Mouse (Mus musculus) kidney, postnatal 0 days (tissue): Measurements from ENCODE around the gene Rce1. TPM values are rescaled to one million over a fixed set of nuclear protein-coding genes. Genes with fewer than 3 reads are reported as not detected.

ENCODE experiments used
- ATAC-seq: fragments of 200-750 bp; cut with Nextera tagmentation; replicated peaks from 2 replicates; pipeline ENCODE4 v1.8.0; 2017; ENCODE audit warnings: low read depth, moderate number of reproducible peaks, moderate TSS enrichment, moderate library complexity; ENCODE audit not compliant: low FRiP score
- DNase-seq: peaks from one replicate; pipeline ENCODE4 v3.0.0-alpha.2; 2016; ENCODE audit warnings: low spot score
- H3K27ac ChIP-seq: fragments of 300-500 bp; sonication (generic); 2 replicates; pipeline ENCODE4 v1.5.1; 2014; ENCODE audit warnings: mild to moderate bottlenecking
- H3K27me3 ChIP-seq: fragments of 300-500 bp; sonication (generic); 2 replicates; pipeline ENCODE4 v1.6.1; 2014; ENCODE audit warnings: low read length, mixed read lengths; ENCODE audit not compliant: insufficient read depth
- H3K36me3 ChIP-seq: fragments of 300-500 bp; sonication (generic); 2 replicates; pipeline ENCODE4 v1.6.1; 2014; ENCODE audit warnings: low read length, mixed read lengths; ENCODE audit not compliant: insufficient read depth
- H3K4me1 ChIP-seq: fragments of 300-500 bp; sonication (generic); replicated peaks from 2 replicates; pipeline ENCODE4 v1.6.1; 2014; ENCODE audit warnings: antibody characterized with exemption, low read length, mixed read lengths; ENCODE audit not compliant: insufficient read depth
- H3K4me2 ChIP-seq: fragments of 300-500 bp; sonication (generic); 2 replicates; pipeline ENCODE4 v1.6.1; 2014; ENCODE audit warnings: mild to moderate bottlenecking, low read length, moderate library complexity, mixed read lengths
- H3K4me3 ChIP-seq: fragments of 300-500 bp; sonication (generic); replicated peaks from 2 replicates; pipeline ENCODE4 v1.5.1; 2014; ENCODE audit warnings: low read depth, low read length
- H3K9ac ChIP-seq: fragments of 300-500 bp; sonication (generic); 2 replicates; pipeline ENCODE4 v1.6.1; 2014; ENCODE audit warnings: low read depth, low read length
- H3K9me3 ChIP-seq: fragments of 300-500 bp; sonication (generic); replicated peaks from 2 replicates; pipeline ENCODE4 v1.6.1; 2016; ENCODE audit warnings: low read length, inconsistent platforms, mixed read lengths
- CTCF ChIP-seq: IDR thresholded peaks from 2 replicates; pipeline ENCODE4 v1.5.1; 2016; ENCODE audit warnings: antibody characterized with exemption, low read depth, mild to moderate bottlenecking, moderate library complexity
- WGBS: fragments of 180-500 bp; shearing (Covaris S2); extraction: QIAGEN DNeasy Blood & Tissue Kit; methylation state at CpG from one replicate; pipeline ENCODE4 v1.1.7; 2014; 5-methylcytosine and 5-hydroxymethylcytosine counted together
- polyA plus RNA-seq: library from polyadenylated mRNA; unstranded; fragments of >200 nt; fragmentation: Nextera tagmentation; extraction: Ambion mirVana; gene quantifications from 2 replicates; pipeline ENCODE4 v1.2.1, GENCODE M21; 2015

Gene Rce1
- polyA plus RNA-seq, 1 experiment from 2014 or later = 65.1 TPM

GRCm38 (mm10) chr19:4615151-4616093 lies 10.0 kb downstream of the Rce1 start, which contains the start of gene Lrfn4:
Gene Lrfn4 (minus strand): TSS chr19:4615667.
- peak; percentile 96 for DNase-seq
- WGBS = under 1% methylated on average over 77 of the region's 87 CpGs
- peak within 1 kb of the TSS; percentile 91 for H3K4me2 ChIP-seq
- no peaks in the 10 kb centered on the region for H3K9me3 ChIP-seq
- peak within 1 kb of the TSS; percentile 92 for H3K9ac ChIP-seq
- no peaks in the 10 kb centered on the region for H3K27me3 ChIP-seq
- peak within 1 kb of the TSS; percentile 85 for H3K27ac ChIP-seq
- H3K36me3 ChIP-seq = peaks cover 24% of the 10 kb centered on the region
- peaks cover 14% of the 10 kb centered on the region for H3K4me1 ChIP-seq
- ATAC-seq = peak; percentile 87
- peak within 1 kb of the TSS; percentile 74 for H3K4me3 ChIP-seq
- TF ChIP-seq CTCF = 0 out of 2 replicates have a peak, but pooled peaks have one; percentile 27

GRCm38 (mm10) chr19:4614305-4615150 lies 10.9 kb downstream of the Rce1 start:
- 18% methylated on average over 40 of the region's 49 CpGs for WGBS
- ATAC-seq = peak; percentile 4; the same call in 1 of the 2 replicates

DNA sequence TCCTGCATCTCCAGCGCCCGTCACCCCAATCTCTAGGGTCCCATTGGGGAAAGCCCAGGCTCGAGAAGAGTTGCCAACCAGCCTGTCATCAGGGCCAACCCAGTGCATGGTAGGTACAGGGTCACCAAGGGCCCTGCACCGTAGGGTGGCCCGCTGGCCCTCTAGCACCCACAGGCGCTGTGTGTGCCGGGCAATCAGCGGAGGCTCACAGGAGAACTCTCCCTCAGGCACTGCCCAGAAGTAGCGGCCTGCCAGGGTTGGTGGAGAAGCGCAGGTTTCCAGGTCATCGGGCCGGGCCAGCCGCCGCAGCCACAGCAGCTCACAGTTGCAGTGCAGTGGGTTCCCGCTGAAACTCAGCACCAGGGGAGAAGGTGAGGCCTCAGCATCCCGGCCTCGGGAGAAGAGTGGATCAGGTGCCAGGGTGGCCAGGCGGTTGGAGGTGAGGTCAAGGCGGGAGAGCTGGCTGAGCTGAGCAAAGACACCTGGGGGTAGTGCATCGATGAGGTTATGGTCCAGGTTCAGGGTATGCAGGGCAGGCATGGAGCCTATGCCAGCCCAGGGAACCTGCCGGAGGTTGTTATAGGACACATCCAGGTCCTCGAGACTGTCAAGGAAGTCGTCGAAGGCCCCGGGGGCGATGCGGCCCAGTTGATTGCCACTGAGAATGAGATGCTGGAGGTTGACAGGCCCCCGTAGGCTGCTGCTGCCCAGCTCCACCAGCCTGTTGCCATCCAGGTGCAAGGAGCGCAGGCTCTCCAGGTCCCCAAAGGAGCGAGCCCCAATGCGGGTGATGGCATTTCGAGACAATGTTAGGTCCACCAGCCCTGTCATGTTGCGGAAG lies 11.8 kb downstream of the Rce1 start:
- Histone ChIP-seq H3K9ac (peak overlapping the region; percentile 92; the same call in 1 of the 2 replicates), H3K27me3 (no peaks in the 10 kb centered on the region), H3K4me3 (peak overlapping the region; percentile 74; the same call in 1 of the 2 replicates), H3K36me3 (peaks cover 24% of the 10 kb centered on the region), H3K4me1 (peaks cover 14% of the 10 kb centered on the region), H3K9me3 (no peaks in the 10 kb centered on the region), H3K27ac (0 out of 2 replicates have a peak overlapping the region, but pooled peaks have one; percentile 85), H3K4me2 (peak overlapping the region; percentile 91)
- ATAC-seq = no peak
- 72% methylated on average over 33 of the region's 33 CpGs for WGBS
- DNase-seq = no peak
- TF ChIP-seq CTCF = no peak

More at GRCm38 (mm10) chr19:4614305-4615150, 10.9 kb downstream of the Rce1 start:
- H3K27me3 ChIP-seq = no peaks in the 10 kb centered on the region
- peaks cover 14% of the 10 kb centered on the region for H3K4me1 ChIP-seq
- H3K9me3 ChIP-seq = no peaks in the 10 kb centered on the region
- peak; percentile 52 for DNase-seq
- peaks cover 24% of the 10 kb centered on the region for H3K36me3 ChIP-seq
- no peak for TF ChIP-seq CTCF
- H3K4me3 ChIP-seq = peak overlapping the region; percentile 74
- peak overlapping the region; percentile 85 for H3K27ac ChIP-seq
- H3K9ac ChIP-seq = peak overlapping the region; percentile 92
- peak overlapping the region; percentile 91 for H3K4me2 ChIP-seq

DNA sequence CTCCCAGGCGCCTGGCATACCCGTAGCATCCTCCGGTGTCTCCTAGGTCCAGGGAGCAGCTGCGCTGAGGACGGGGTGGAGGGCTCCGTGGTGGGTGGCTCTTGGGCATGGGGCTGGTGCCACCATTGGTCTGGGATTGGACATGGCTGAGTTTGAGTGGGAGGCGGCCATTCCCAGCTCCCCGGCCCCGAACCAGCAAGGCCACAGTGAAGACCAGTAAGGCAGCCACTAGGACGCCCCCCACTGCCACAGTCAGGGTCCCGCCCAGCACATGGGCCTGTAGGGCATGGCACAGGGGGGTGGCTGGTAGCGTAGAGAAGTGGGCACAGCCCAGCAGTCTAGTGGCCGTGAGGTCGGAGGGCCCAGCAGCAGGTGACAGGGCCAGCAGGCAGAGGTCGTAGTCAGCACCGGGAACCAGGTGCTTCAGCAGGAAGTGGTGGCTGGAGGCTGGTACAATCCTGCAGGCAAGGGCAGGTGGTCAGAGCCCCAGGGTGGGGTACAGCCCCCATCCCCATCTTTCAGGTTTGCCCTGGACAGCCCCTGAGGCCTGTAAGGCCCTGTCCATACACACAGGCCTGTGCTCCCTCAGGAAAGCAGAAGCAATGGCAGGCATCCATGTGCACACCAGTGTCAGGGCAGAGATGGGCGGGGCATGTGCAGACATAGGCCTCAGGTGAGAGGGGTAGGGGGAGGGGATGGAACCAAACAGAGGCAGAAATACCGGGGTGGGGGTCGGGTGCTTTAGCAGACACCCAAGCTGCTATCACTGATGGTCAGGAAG lies 13.1 kb downstream of the Rce1 start:
- H3K27ac ChIP-seq = no peak overlapping the region
- 83% methylated on average over 19 of the region's 19 CpGs for WGBS
- H3K9me3 ChIP-seq = no peaks in the 10 kb centered on the region
- TF ChIP-seq CTCF = no peak
- H3K4me3 ChIP-seq = no peak overlapping the region
- DNase-seq = no peak
- peaks cover 14% of the 10 kb centered on the region for H3K4me1 ChIP-seq
- no peak for ATAC-seq
- H3K4me2 ChIP-seq = no peak overlapping the region
- no peak overlapping the region for H3K9ac ChIP-seq
- H3K27me3 ChIP-seq = no peaks in the 10 kb centered on the region
- H3K36me3 ChIP-seq = peaks cover 28% of the 10 kb centered on the region

DNA sequence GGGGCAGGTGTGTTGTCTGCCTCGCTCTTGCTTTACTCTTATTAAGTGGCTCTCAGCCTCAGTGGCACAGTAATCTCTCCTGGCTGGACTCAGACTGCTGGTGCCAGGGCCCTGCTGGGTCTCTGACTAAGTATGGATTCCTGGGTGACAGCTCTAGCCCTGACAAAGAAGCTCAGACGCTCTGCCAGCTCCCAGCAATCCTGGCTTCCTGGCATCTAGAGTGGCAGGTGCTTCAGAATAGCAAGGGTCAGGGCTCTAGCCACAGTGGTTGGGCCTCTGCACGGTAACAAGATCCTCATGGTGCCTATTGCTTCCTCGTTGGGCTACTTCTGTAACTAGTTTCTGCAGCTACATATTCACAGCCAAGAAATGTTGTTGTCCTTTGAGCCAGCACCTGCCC lies 15.3 kb downstream of the Rce1 start:
- no peak for TF ChIP-seq CTCF

More for the DNA sequence above, 15.3 kb downstream of the Rce1 start:
- Histone ChIP-seq H3K27me3 (no peaks in the 10 kb centered on the region), H3K9ac (no peak overlapping the region), H3K9me3 (no peaks in the 10 kb centered on the region), H3K27ac (no peak overlapping the region), H3K4me2 (no peak overlapping the region), H3K4me1 (peaks cover 14% of the 10 kb centered on the region), H3K4me3 (no peak overlapping the region), H3K36me3 (peaks cover 28% of the 10 kb centered on the region)
- no peak for ATAC-seq
- 43% methylated on average over 4 of the region's 4 CpGs for WGBS
- DNase-seq = no peak
